Mouse (Mus musculus) kidney, adult 8-10 months (tissue): ENCODE data around the gene Wasl.

Source experiments
- DNase-seq, 2 experiments: peaks; one replicate each; pipeline ENCODE4 v3.0.0; 2022

The Wasl gene

DNA sequence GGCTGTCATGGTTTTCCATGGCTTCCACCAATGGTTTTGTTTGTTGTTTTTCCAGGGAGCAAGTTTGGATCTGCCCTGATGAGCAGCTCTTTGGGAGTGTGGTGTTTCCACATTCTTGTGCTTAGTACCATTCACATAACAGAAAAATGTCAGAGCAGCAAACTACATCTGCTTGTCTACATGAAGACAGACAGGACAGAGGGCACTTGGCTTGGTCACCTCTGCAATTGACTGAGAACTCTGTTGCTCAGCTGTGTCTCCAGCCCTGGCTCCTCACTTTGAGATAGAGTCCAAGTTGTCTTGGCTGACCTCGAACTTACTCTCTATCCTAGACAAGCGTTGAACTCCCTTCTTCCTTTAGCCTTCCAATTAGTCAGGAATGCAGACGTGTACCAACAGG is 62.5 kb downstream of the Wasl start:
- no peak for DNase-seq

DNA sequence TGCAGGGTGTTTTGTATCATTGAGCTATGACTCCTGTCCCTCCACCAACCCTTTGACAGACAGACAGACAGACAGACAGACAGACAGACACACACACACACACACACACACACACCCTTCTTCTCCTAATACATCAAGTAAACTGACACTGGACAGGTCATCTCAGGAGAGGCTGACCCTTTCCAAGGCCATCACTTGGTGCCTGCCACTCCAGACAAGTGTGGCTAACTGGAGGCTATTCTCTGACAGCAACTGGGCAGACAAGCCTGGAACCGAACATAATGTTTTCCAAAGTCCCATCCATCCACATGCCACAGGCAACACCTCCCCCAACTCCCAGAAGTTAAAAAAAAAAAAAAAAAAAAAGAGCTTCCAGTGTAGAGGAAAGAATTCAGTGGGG is 63.1 kb downstream of the Wasl start:
- DNase-seq = no peak

DNA sequence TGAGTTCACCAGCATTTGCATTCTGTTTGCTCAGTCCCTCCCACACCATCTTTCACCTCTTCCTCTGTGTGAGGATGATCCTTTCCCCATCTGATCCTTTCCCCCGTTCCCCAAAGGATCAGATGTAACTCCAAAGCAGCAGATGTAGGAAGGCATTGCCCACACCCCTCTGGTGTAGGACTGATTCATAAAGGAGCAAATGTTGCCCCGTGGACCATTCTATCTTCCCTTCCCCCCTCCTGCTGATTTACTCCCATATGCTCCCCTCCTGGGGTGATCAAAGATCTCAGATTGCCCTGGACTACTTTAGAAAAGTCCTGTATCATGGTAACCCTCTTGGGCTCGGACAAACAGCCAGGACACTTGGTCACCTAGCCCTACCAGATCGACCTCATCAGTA is 64.1 kb downstream of the Wasl start:
- DNase-seq = no peak

- no peak for DNase-seq
These were observed 64.7 kb downstream of the Wasl start for GRCm38 (mm10) chr6:24600134-24600533.

DNA sequence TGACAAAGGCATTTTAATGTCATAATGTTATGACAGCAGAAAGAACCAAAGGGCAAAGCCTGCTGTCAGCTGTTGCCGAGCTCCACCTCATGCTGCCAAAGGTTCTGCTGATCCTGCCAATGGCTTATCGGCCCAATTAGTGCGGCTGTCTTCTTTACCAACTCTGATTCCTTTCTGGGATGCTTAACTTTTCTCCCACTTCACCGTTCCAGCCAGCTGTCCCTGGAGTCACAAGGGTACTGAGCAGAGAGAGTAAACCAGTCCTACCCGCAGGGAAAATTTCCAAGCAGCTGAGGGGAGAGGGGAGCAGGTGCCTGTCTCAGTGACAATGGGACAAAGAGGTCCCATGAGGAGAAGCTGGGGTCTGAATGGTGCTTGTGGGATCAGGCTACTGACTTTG is 65.2 kb downstream of the Wasl start:
- DNase-seq = no peak

DNA sequence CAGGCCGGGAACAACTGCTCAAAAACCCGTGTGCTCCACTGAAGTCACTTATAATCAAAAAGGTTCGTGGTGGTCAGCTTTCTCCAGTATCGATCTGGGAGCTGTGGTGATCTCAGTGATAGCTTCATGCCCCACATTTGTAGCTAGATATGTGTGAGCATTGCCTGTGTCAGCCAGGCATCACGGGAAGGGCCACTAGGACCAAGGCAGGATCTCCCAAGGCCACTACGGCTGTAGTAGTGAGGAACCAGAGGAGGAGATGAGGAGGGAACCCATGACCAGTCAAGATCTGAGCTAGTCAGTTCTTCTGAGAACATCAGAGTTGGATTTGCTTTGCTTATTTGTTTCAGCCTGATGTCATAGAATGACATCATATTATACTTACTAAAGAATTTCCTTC is 65.6 kb downstream of the Wasl start:
- no peak for DNase-seq

DNA sequence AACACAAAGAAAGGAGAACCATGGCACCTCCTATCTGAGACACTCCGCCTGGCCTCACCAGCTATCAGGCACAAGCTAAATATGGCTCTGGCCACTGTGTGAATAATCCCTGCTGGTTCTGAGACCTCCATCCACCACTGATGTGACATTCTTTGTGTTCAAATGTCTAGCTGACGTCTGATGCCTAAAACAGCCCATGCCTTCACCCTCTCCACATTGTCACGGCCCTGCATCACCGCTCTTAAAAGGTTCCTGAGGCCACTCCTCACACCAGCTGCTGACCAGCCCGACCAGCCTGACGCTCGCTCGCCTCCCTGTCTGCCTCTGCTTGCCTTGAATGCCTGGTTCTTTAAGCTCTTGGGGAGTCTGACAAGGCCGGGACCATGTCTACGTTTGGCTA is 67.3 kb downstream of the Wasl start, which contains the start of gene Lmod2:
Gene Lmod2, plus strand, starts transcription at position 263 of the 400 bp plus-strand sequence.
- no peak for DNase-seq

DNA sequence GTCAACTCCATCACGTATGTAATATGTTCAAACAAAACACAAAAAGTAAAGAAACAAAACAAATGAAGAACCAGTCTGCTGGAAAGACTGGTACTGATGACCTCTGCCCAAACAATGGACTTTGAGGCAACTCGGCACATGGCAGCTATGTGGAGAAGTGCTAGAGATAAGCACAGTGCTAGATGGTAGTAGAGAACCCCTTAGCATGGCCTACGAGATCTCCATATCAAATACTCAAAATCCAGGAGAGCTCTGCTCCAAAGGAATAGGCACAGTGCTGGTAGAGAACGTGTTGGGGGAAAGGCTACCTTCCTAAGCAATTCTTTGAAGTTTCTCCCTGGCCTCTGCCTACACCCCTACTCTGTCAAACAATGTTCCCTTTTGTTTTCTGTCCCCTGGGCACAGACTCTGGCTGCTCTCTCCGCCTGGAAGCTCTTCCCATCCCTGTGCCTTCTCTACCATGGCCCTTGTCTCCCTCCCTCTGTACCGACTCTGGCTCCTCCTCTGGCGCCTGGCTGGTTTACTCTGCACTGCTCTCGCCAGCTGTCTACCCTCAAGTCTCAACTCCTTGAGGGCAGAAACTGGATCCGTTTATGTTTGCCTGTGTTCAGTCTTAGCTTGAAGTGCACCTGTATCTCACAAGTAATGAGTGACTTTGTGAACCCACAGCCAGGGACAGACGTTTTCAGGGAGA is 73.1 kb downstream of the Wasl start:
- no peak for DNase-seq

DNA sequence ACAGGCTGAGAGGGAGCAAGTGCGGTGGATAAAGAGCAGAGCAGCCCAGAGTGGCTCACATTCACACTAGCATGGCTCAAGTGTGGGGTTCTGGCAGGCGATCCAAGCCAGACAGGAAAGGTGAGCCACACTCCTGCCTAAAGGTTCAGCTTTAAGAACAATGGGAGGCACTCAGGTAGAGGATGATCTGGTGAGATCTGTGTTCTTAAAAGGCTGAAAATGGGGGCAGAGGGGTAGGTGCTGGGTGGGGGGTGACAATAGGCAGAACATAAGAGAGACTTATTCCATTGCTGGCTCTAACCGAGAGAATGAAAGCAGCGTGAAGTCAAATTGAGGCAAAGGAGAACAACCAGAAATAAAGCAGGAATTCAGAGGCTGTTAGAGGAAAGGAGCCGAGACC is 74.5 kb downstream of the Wasl start:
- no peak for DNase-seq

- DNase-seq = peak; percentile 49 to 59
These were observed 77.9 kb downstream of the Wasl start for GRCm38 (mm10) chr6:24586885-24587284.

GRCm38 (mm10) chr6:24585431-24586310 is 79.1 kb downstream of the Wasl start:
- no peak for DNase-seq

DNA sequence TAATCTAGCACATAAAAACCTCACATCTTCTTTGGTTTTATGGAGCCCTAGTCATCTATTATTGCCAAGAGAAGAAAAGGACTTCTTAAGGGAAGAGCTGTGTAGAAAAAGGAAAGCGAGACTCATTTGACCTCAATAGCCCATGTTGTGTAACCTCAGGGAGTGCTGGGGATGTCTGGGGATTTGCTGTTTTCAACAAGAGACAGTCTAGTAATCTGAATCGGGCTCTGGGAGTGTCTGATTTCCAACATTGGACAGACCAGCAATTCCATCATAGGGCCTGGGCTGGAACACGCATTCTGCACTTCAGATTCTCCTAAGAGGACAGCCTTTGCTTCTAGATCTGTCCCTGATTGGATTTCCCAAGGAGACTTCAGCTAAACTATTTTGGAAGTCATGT is 81.4 kb downstream of the Wasl start:
- no peak for DNase-seq

- no peak for DNase-seq
These were observed 91.5 kb downstream of the Wasl start for GRCm38 (mm10) chr6:24573319-24573718.

DNA sequence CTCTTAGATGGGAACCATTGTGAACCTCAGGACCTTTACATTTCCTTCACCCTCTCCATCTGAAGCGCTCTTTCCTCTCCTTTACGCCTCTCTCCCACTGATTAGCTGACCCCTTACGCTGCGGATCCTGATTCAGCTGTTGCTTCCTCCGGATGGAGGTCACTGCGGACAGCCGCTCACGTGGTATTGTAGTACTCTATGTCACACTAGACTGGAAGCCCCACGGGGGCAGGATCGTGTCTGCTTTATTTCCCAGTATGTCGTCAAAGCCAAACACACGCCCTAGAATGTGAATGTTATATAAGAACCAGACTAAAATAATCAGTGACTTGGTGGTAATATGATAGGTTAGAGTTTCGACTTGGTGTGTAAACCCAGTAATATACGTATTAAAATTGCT is 92.4 kb downstream of the Wasl start:
- DNase-seq = no peak

- DNase-seq = peak in 1 of 2 experiments; percentile 49
These were observed 93.7 kb downstream of the Wasl start for GRCm38 (mm10) chr6:24571126-24571525.

- no peak for DNase-seq
These were observed 94.5 kb downstream of the Wasl start for GRCm38 (mm10) chr6:24570278-24570677.

GRCm38 (mm10) chr6:24569711-24570110 is 95.1 kb downstream of the Wasl start:
- DNase-seq = no peak

- DNase-seq = no peak
These were observed 95.8 kb downstream of the Wasl start for GRCm38 (mm10) chr6:24568963-24569362.

GRCm38 (mm10) chr6:24564886-24565285 is 99.9 kb downstream of the Wasl start:
- no peak for DNase-seq

GRCm38 (mm10) chr6:24564081-24564480 is 100.7 kb downstream of the Wasl start:
- no peak for DNase-seq
